Mouse (Mus musculus) stomach, postnatal 0 days (tissue): ENCODE results near the gene Fcgr2b. TPM values are rescaled to one million over a fixed set of nuclear protein-coding genes. Genes with fewer than 3 reads are reported as not detected.

Experiments
- ATAC-seq: fragments of 200-750 bp; cut with Nextera tagmentation; 2 replicates; pipeline ENCODE4 v1.8.0; 2017; ENCODE audit not compliant: low FRiP score, low TSS enrichment
- DNase-seq: peaks from one replicate; pipeline ENCODE4 v3.0.0-alpha.2; 2016; ENCODE audit warnings: low spot score
- H3K27ac ChIP-seq: fragments of 300-500 bp; sonication (generic); replicated peaks from 2 replicates; pipeline ENCODE4 v1.5.1; 2014; ENCODE audit warnings: mild to moderate bottlenecking, control low read depth
- H3K27me3 ChIP-seq: fragments of 300-500 bp; sonication (generic); 2 replicates; pipeline ENCODE4 v1.6.1; 2014; ENCODE audit warnings: low read length; ENCODE audit not compliant: control insufficient read depth, insufficient read depth
- H3K36me3 ChIP-seq: fragments of 300-500 bp; sonication (generic); 2 replicates; pipeline ENCODE4 v1.6.1; 2014; ENCODE audit warnings: low read length, mixed read lengths; ENCODE audit not compliant: control insufficient read depth, insufficient read depth
- H3K4me1 ChIP-seq: fragments of 300-500 bp; sonication (generic); replicated peaks from 2 replicates; pipeline ENCODE4 v1.6.1; 2014; ENCODE audit warnings: antibody characterized with exemption; ENCODE audit not compliant: control insufficient read depth, insufficient read depth
- H3K4me2 ChIP-seq: fragments of 300-500 bp; sonication (generic); replicated peaks from 2 replicates; pipeline ENCODE4 v1.6.1; 2014; ENCODE audit warnings: low read depth, mild to moderate bottlenecking, control low read depth, moderate library complexity
- H3K4me3 ChIP-seq: fragments of 300-500 bp; sonication (generic); 2 replicates; pipeline ENCODE4 v1.5.1; 2014; ENCODE audit warnings: low read depth, low read length, control low read depth
- H3K9ac ChIP-seq: fragments of 300-500 bp; sonication (generic); 2 replicates; pipeline ENCODE4 v1.6.1; 2014; ENCODE audit warnings: mild to moderate bottlenecking, low read length, control low read depth, mixed read lengths
- H3K9me3 ChIP-seq: fragments of 300-500 bp; sonication (generic); 2 replicates; pipeline ENCODE4 v1.6.1; 2016; ENCODE audit warnings: low read length; ENCODE audit not compliant: control insufficient read depth
- CTCF ChIP-seq: IDR thresholded peaks from 2 replicates; pipeline ENCODE4 v1.5.1; 2016; ENCODE audit warnings: antibody characterized with exemption, low read depth, mild to moderate bottlenecking, moderate library complexity
- EP300 ChIP-seq: optimal IDR thresholded peaks from 2 replicates; pipeline ENCODE3; 2016; ENCODE audit warnings: antibody characterized with exemption
- WGBS: fragments of 180-500 bp; shearing (Covaris S2); extraction: QIAGEN DNeasy Blood & Tissue Kit; methylation state at CpG from one replicate; pipeline ENCODE4 v1.1.7; 2014; 5-methylcytosine and 5-hydroxymethylcytosine counted together
- polyA plus RNA-seq: library from polyadenylated mRNA; unstranded; fragments of >200 nt; fragmentation: Nextera tagmentation; extraction: Ambion mirVana; gene quantifications from 2 replicates; pipeline ENCODE4 v1.2.1, GENCODE M21; 2015

Fcgr2b gene
- polyA plus RNA-seq, 1 experiment from 2014 or later, result 5.6 TPM

DNA sequence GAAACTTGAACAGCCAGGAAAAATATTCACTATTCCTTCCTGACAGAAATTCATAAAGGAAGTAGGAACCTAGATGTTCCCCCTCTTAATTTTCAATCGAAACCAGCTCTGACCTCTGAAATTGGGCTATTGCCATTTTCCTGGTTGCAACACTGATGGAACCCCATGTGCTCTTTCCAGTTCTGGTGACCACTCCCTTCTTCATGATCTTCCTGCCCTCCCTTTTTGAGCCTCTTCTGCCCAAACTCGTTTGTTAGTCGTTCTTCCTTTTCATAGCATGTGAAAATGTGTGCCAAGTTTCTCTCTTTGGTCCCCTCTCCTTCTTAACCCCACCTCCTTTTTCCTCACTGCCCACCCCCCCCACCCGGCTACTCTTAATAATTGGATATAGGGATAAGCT, 35.4 kb upstream of the Fcgr2b start:
- 70% methylated on average over 4 of the region's 4 CpGs for WGBS
- DNase-seq, result no peak
- Histone ChIP-seq H3K4me1 (no peaks in the 10 kb centered on the region), H3K27me3 (no peaks in the 10 kb centered on the region), H3K27ac (no peak overlapping the region), H3K9me3 (no peaks in the 10 kb centered on the region), H3K4me3 (no peak overlapping the region), H3K9ac (no peak overlapping the region), H3K4me2 (no peak overlapping the region), H3K36me3 (no peaks in the 10 kb centered on the region)
- no peak for TF ChIP-seq CTCF
- TF ChIP-seq EP300, result no peak
- no peak for ATAC-seq

DNA sequence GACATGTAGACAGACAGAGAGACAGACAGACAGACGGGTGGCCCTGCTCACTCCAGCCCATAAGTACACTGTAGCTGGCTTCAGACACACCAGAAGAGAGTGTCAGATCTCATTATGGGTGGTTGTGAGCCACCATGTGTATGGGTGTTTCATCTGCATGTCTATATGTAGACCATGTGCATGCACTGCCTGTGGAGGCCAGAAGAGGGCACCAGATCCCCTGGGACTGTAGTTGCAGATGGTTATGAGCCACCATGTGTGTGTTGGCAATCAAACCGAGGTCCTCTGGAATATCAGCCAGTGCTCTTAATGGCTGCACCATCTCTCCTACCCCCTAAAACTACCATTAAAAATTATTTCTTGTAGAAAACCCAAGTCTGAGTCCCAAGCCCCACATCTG, 30.6 kb upstream of the Fcgr2b start:
- no peaks in the 10 kb centered on the region for H3K27me3 ChIP-seq
- no peaks in the 10 kb centered on the region for H3K4me1 ChIP-seq
- WGBS, result 97% methylated on average over 2 of the region's 2 CpGs
- H3K9me3 ChIP-seq, result no peaks in the 10 kb centered on the region
- no peak overlapping the region for H3K27ac ChIP-seq
- no peak overlapping the region for H3K4me2 ChIP-seq
- H3K36me3 ChIP-seq, result no peaks in the 10 kb centered on the region
- DNase-seq (no peak), ATAC-seq (no peak)
- TF ChIP-seq CTCF, result peak; percentile 59
- no peak for TF ChIP-seq EP300
- no peak overlapping the region for H3K9ac ChIP-seq
- no peak overlapping the region for H3K4me3 ChIP-seq

DNA sequence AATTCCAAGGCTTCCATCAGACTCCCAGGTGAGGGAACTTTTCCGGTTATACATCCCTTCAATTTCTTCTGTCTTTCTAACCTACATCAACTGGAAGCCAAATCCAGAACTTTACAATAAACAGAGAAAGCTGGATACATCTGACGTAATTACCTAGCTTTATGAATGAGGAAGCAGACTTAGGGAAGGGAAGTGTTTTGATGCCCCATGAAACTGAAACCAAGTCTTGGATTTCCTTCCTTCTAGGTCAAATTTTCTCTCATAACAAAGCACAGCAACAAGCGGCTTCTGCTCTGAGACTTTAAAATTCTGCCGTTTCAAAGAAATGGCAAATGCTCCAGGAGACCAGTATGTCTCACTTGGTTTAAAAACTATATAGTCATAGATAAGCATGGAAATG, 30.0 kb upstream of the Fcgr2b start:
- no peaks in the 10 kb centered on the region for H3K36me3 ChIP-seq
- no peaks in the 10 kb centered on the region for H3K9me3 ChIP-seq
- no peak overlapping the region for H3K4me2 ChIP-seq
- 82% methylated on average over 4 of the region's 4 CpGs for WGBS
- no peaks in the 10 kb centered on the region for H3K27me3 ChIP-seq
- DNase-seq, result no peak
- H3K27ac ChIP-seq, result no peak overlapping the region
- no peak for ATAC-seq
- no peak overlapping the region for H3K4me3 ChIP-seq
- TF ChIP-seq CTCF (no peak), EP300 (no peak)
- H3K9ac ChIP-seq, result no peak overlapping the region
- H3K4me1 ChIP-seq, result no peaks in the 10 kb centered on the region

DNA sequence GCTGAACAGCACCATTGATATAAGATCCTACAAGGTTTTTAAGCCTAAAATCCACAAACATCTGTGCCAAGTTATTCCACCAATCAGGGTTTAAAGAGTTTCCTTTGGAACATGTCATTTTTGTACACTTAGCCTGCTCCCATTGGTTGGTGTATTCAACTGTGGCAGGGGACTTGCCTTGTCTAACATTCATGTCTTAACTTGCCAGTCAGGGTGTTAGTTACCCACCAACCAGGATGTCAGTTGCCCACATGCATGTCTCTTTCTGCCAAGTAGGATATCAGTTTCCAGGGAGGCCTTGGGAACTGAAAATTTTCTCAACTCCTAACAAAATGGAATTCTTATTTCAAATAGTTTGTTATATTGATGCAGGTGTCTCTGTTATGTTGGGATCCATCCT, 29.2 kb upstream of the Fcgr2b start:
- ATAC-seq (no peak), DNase-seq (no peak)
- no peak overlapping the region for H3K4me3 ChIP-seq
- H3K9me3 ChIP-seq, result no peaks in the 10 kb centered on the region
- no peak overlapping the region for H3K9ac ChIP-seq
- no peak overlapping the region for H3K27ac ChIP-seq
- no peaks in the 10 kb centered on the region for H3K4me1 ChIP-seq
- no peaks in the 10 kb centered on the region for H3K36me3 ChIP-seq
- H3K4me2 ChIP-seq, result no peak overlapping the region
- H3K27me3 ChIP-seq, result no peaks in the 10 kb centered on the region
- TF ChIP-seq EP300, result no peak
- TF ChIP-seq CTCF, result no peak

DNA sequence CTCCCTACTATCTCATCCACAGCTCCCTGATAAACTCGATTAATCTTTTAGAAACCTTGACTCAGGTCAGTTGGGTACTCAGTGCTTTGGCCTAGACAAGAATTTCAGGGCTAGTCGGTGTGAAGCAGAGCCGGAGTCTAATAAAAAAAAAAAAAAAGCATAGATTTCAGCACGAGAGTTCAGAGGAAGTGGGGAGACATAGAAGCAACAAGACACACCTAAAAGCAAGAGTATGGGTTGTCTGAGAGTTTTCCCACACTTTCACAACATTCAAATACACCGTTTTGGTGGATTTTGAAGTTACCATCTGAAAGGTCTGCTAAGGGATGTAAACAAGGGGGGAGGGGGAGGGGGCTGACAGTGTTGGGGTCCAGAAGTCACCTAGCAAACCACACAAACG, 28.7 kb upstream of the Fcgr2b start:
- DNase-seq, result no peak
- TF ChIP-seq EP300, result no peak
- TF ChIP-seq CTCF, result no peak
- Histone ChIP-seq H3K27ac (no peak overlapping the region), H3K9ac (no peak overlapping the region), H3K4me1 (no peaks in the 10 kb centered on the region), H3K4me2 (no peak overlapping the region), H3K27me3 (no peaks in the 10 kb centered on the region), H3K36me3 (no peaks in the 10 kb centered on the region), H3K9me3 (no peaks in the 10 kb centered on the region), H3K4me3 (no peak overlapping the region)
- 66% methylated on average over 6 of the region's 6 CpGs for WGBS
- no peak for ATAC-seq

DNA sequence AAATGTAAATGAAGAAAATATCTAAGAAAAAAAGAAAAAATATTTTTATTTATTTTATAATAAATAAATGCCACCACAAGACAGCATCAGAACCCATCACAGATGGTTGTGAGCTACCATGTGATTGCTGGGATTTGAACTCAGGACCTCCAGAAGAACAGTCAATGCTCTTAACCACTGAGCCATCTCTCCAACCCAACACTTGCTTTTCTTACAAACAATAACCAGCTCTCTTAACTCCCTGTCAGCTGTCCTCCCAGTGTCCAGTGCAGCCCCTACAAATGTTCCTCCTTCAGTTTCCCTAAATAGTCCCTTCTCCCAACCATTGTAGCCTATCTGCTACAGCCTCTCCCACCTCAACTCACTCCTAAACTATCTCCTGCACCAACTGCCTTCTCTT, 23.5 kb upstream of the Fcgr2b start:
- Histone ChIP-seq H3K27ac (no peak overlapping the region), H3K36me3 (no peaks in the 10 kb centered on the region), H3K4me2 (no peak overlapping the region), H3K4me1 (no peaks in the 10 kb centered on the region), H3K27me3 (no peaks in the 10 kb centered on the region), H3K9ac (no peak overlapping the region), H3K4me3 (no peak overlapping the region), H3K9me3 (no peaks in the 10 kb centered on the region)
- no peak for DNase-seq
- TF ChIP-seq EP300, result no peak
- TF ChIP-seq CTCF, result no peak
- ATAC-seq, result no peak
